Mouse (Mus musculus) cerebellum, adult 2 months (tissue): ENCODE measurements at regions not wholly inside any gene's neighbourhood (a gene's known extent, or its start where the extent isn't known, plus 50 kb on each side); places are given as distances from the start of the nearest gene placed in this dataset.

Experiments used
- CTCF ChIP-seq: fragments of 200-500 bp; IDR thresholded peaks from 2 replicates; pipeline ENCODE4 v1.5.1; 2011; ENCODE audit warnings: low read depth, mild to moderate bottlenecking, control low read depth, low read length, moderate library complexity, borderline replicate concordance; ENCODE audit not compliant: insufficient read depth
- POLR2A ChIP-seq: fragments of 200-500 bp; IDR thresholded peaks from 2 replicates; pipeline ENCODE4 v1.6.1; 2011; ENCODE audit warnings: low read length, control low read depth, borderline replicate concordance; ENCODE audit not compliant: insufficient read depth

DNA sequence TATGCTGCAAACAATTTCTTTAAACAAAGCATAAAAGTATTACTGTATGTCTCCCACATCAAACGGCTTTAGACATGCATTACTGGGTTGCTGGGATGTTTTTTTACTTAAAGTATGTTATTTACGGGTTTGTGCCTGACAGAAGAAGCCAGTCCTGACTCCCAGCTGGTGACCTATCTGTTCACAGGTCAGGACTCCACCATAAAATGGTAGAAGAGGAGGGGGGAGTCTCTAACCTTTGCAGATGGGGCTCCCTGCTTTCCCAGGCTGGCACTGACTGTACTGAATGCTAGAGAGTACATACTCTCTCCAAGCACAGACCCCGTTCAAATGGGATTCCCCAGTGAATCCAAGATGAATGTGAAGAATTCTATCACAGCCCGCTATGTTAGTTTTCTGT lies 124.4 kb upstream of the Cadm1 start:
- no peak for TF ChIP-seq CTCF
- TF ChIP-seq POLR2A, result no peak
